Mouse (Mus musculus): ENCODE data around the gene Arcn1.

- TF ChIP-seq POLR2A (IDR thresholded peaks at IDR 0.05; ENCODE audit: borderline replicate concordance, extremely low read depth, insufficient read depth, insufficient read length, poor library complexity, severe bottlenecking) (no peak), CTCF (IDR thresholded peaks at IDR 0.05; ENCODE audit: borderline replicate concordance, extremely low read depth, insufficient read depth, insufficient read length) (no peak)
Observed at GRCm38 (mm10) chr9:44771376-44771775, 3.7 kb upstream of the Arcn1 start.

Data from brain, embryonic 14.5 days (tissue).